Mouse (Mus musculus) testis, postnatal 14 days (tissue): Measurements from ENCODE around the gene Lhpp.

ENCODE experiments used
- DNase-seq: peaks from one replicate; pipeline ENCODE4 v3.0.0; 2021; ENCODE audit warnings: low spot score

Gene Lhpp

GRCm38 (mm10) chr7:132738844-132739243, 128.4 kb downstream of the Lhpp start:
- DNase-seq, result no peak

DNA sequence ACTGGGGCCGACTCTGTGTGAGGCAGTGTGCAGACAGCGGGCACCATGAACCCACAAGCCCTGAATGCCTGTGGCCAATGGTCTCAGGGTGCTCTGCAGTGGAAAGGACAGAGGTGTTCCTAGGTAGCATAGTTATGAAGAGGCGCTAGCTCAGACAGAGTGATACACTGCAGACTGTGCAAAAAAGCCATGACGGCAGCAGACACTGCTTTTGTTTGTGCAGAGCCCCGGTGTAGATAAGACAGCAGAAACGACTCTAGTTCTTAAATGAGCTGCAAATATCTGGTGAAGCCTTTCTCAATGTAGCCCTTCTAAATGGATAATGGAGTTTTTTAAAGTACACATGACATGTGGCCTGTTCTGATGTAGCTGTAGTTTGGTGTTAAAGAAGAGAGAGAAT, 129.4 kb downstream of the Lhpp start:
- no peak for DNase-seq

- DNase-seq, result no peak
These were observed 132.5 kb downstream of the Lhpp start for GRCm38 (mm10) chr7:132742912-132743311.

GRCm38 (mm10) chr7:132747096-132747495, 136.7 kb downstream of the Lhpp start:
- no peak for DNase-seq

DNA sequence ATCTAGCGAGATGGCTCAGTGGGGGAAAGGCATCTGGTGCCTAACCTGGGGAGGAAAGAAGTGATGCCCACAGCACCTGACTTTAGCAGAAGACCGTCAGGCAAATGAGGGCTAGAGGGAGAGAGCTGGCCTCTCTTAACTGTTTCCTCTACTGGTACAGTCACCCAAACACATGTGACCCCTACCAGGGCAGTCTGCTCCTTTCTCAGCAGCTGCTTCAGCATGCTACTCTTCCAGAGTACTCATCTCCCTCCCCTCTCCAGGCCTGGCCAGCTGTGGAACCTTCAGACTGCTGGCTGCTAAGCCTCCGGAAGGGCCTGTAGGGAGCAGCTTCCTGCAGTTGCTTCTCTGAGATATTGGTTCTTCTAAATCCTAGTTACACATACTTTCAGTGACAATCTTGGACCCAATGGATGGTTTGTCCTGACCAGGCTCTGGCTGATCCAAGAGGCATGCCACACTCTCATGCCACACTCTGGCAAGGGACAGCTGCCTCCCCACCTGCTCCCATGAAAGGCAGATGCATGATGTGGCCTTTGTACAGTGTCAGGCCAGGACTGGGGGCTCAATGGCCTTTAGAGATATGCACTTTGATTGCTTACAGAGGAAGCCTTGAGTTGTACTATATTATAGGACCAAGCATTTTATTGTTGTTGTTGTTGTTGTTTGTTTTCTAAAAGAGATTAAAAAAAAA, 137.8 kb downstream of the Lhpp start:
- no peak for DNase-seq

DNA sequence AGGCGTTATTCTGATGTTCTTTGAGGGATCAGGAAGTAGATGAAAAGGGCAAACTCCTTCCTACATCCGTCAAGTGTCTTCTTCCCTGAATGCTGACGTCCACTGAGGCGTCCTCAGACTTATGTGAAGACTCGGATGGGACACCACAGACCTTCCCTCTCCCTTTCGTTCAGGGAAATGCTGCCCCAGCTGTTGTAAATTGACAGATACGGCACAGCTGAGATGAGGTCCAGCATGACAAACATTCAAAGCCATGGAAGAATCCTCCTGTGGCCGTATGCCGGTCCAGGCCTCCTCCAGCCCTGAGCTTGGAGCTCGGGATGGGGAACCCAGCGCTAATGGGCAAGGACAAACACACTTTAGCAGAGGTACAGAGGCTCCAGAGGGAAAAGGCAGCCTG, 139.1 kb downstream of the Lhpp start:
- DNase-seq, result no peak

GRCm38 (mm10) chr7:132751716-132752115, 141.3 kb downstream of the Lhpp start:
- no peak for DNase-seq

DNA sequence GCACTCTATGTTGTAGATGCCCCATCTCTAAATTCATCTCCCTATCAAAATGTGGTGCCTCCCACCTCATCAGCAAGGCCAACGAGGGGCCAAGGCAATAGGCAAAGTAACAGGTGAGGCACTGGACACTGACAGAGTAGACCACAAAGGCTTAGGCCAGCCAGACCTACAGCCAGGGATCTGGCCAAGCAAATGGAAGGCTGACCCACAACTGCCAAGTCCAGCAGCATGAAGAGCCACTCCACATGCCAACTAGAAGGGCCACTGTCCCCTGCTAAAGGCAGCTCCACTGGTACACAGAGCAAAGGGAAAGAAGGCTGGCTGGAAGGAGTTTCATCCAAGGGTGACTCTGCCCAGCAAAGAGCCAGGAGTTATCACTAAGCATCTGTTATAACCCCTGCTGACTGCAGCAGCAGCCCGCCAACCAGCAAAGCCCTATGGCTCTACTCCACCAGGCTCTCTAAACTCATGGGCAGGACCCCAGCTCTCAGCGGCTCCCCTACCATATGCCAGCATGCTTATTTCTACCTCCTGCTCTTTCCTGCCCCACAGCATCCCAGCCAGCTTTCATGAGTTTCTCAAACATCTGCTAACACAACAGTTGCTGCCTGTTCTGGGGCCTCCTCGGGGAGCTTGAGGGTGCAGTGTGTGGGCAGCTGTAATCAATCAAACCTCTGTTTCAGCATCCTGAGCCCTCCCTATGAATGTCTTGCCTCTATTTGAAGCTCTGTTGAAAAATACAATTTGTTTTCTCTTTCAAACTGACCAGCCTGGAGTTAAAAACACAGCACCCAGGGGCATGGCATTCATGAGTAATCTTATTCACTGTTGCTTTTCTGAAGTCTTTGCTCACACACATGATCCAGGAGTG, 143.3 kb downstream of the Lhpp start:
- no peak for DNase-seq

DNA sequence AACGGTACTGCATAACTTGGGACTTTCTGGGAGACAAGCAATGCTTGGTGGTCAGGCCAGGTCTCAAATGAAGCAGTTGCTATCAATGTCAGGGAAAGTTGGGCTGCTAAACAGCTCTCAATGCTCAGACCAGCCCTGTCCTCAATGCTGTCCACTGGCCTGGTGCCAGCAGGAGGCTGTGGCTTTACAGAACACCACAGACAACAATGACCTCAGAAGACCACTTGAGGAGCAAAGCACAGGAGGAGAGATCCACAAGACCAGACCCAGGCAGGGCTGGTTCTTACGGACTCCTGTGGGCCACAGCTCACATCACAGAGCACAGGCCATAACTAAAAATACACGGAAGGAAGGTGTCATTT, 143.9 kb downstream of the Lhpp start:
- DNase-seq, result no peak
